Mouse (Mus musculus) kidney, postnatal 25 days (tissue): ENCODE data around the gene Astn2.

Source experiments
- DNase-seq, 2 experiments: peaks; one replicate each; pipeline ENCODE4 v3.0.0; 2021; ENCODE audit warnings: mixed read lengths in 2 of 2

Gene Astn2

GRCm38 (mm10) chr4:66404201-66404711 lies at the start of gene Astn2:
Astn2 (minus strand) TSS chr4:66404611.
- peak; percentile 11 to 38 for DNase-seq

GRCm38 (mm10) chr4:66450115-66450514 lies 45.7 kb upstream of the Astn2 start:
- peak; percentile 4 to 39 for DNase-seq

GRCm38 (mm10) chr4:66431256-66431655 lies 26.8 kb upstream of the Astn2 start:
- DNase-seq = no peak

- peak; percentile 2 to 49 for DNase-seq
Observed at GRCm38 (mm10) chr4:66425804-66426203, 21.4 kb upstream of the Astn2 start.

GRCm38 (mm10) chr4:66414778-66415177 lies 10.4 kb upstream of the Astn2 start:
- DNase-seq = no peak

GRCm38 (mm10) chr4:66405086-66405485 lies 675 bp upstream of the Astn2 start:
- DNase-seq = no peak

- DNase-seq = no peak
Observed at GRCm38 (mm10) chr4:66403708-66404200, 657 bp downstream of the Astn2 start.

GRCm38 (mm10) chr4:66403116-66403707 lies 1.2 kb downstream of the Astn2 start:
- no peak for DNase-seq

- DNase-seq = peak in 1 of 2 experiments; percentile 32
Observed at GRCm38 (mm10) chr4:66402611-66403010, 1.8 kb downstream of the Astn2 start.

GRCm38 (mm10) chr4:66401186-66401681 lies 3.2 kb downstream of the Astn2 start:
- no peak for DNase-seq

GRCm38 (mm10) chr4:66399066-66399465 lies 5.3 kb downstream of the Astn2 start:
- peak in 1 of 2 experiments; percentile 9 for DNase-seq

- no peak for DNase-seq
Observed at GRCm38 (mm10) chr4:66397216-66397615, 7.2 kb downstream of the Astn2 start.

- DNase-seq = no peak
Observed at GRCm38 (mm10) chr4:66393294-66393693, 11.1 kb downstream of the Astn2 start.

- DNase-seq = no peak
Observed at GRCm38 (mm10) chr4:66390480-66390879, 13.9 kb downstream of the Astn2 start.

GRCm38 (mm10) chr4:66378586-66378985 lies 25.8 kb downstream of the Astn2 start:
- no peak for DNase-seq

GRCm38 (mm10) chr4:66370557-66371071 lies 33.8 kb downstream of the Astn2 start:
- DNase-seq = peak in 1 of 2 experiments; percentile 33

GRCm38 (mm10) chr4:66365500-66365899 lies 38.9 kb downstream of the Astn2 start:
- no peak for DNase-seq

- no peak for DNase-seq
Observed at GRCm38 (mm10) chr4:66344632-66345031, 59.8 kb downstream of the Astn2 start.

GRCm38 (mm10) chr4:66337443-66337842 lies 67.0 kb downstream of the Astn2 start:
- no peak for DNase-seq

- no peak for DNase-seq
Observed at GRCm38 (mm10) chr4:66330600-66331285, 73.7 kb downstream of the Astn2 start.

- DNase-seq = no peak
Observed at GRCm38 (mm10) chr4:66321051-66321450, 83.4 kb downstream of the Astn2 start.

GRCm38 (mm10) chr4:66314806-66315484 lies 89.5 kb downstream of the Astn2 start:
- no peak for DNase-seq

- DNase-seq = no peak
Observed at GRCm38 (mm10) chr4:66312733-66313132, 91.7 kb downstream of the Astn2 start.
